Mouse (Mus musculus): ENCODE results near the gene Psap.

Psap gene

GRCm38 (mm10) chr10:60263351-60263750 lies 14.1 kb upstream of the Psap start:
- DNase-seq (ENCODE audit: extremely low spot score, low spot score): no peak

DNA sequence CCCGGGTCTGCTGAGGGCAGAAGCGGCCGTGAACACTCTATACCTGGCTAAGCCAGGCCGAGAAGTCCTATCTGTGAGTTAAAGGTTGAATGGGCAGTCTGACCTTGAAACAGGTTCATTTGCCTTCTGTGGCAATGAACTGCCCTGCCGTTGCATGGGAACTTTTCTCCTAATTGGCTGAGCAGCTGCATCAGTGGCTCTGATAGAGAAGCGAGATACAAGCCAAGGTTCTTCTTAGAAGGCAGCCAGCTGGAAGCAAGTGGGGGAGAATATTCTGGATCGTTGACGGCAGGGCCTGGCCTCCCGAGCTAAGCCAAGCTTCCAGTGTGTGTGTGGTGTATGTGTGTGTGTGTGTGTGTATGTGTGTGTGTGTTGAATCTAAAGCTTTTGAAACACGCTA lies 12.2 kb upstream of the Psap start:
- no peak for DNase-seq (ENCODE audit: extremely low spot score, low spot score)

- no peak for DNase-seq (ENCODE audit: extremely low spot score, low spot score)
Observed at GRCm38 (mm10) chr10:60266842-60267401, 10.5 kb upstream of the Psap start.

GRCm38 (mm10) chr10:60268738-60269137 lies 8.7 kb upstream of the Psap start:
- DNase-seq (ENCODE audit: extremely low spot score, low spot score): no peak

- no peak for DNase-seq (ENCODE audit: extremely low spot score, low spot score)
Observed at GRCm38 (mm10) chr10:60269141-60270064, 8.0 kb upstream of the Psap start.

GRCm38 (mm10) chr10:60271015-60271414 lies 6.4 kb upstream of the Psap start:
- no peak for DNase-seq (ENCODE audit: extremely low spot score, low spot score)

GRCm38 (mm10) chr10:60272241-60272640 lies 5.2 kb upstream of the Psap start:
- no peak for DNase-seq (ENCODE audit: extremely low spot score, low spot score)

- DNase-seq (ENCODE audit: extremely low spot score, low spot score): no peak
Observed at GRCm38 (mm10) chr10:60273382-60273781, 4.0 kb upstream of the Psap start.

GRCm38 (mm10) chr10:60278006-60278399 lies 576 bp downstream of the Psap start:
- DNase-seq (ENCODE audit: extremely low spot score, low spot score): no peak

DNA sequence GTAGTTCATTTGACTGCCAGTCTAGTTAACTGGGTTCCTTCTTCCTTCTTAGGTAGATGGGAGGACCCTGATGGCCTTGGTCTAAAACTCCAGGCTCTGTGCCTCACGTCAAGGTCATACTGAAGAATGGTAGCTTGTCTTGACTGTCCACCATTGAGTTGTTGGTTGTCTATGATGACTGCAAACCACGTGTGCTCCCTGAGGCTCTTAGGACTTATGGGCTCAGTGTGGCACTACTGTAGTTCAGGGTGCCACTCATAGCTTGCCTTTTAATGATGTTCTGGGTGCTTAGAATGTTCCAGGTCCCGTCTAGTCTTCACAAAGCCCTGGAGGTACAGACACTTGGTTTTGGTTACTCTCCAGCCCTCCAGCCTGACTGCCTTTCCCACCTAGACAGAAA lies 1.4 kb downstream of the Psap start:
- no peak for DNase-seq (ENCODE audit: extremely low spot score, low spot score)

DNA sequence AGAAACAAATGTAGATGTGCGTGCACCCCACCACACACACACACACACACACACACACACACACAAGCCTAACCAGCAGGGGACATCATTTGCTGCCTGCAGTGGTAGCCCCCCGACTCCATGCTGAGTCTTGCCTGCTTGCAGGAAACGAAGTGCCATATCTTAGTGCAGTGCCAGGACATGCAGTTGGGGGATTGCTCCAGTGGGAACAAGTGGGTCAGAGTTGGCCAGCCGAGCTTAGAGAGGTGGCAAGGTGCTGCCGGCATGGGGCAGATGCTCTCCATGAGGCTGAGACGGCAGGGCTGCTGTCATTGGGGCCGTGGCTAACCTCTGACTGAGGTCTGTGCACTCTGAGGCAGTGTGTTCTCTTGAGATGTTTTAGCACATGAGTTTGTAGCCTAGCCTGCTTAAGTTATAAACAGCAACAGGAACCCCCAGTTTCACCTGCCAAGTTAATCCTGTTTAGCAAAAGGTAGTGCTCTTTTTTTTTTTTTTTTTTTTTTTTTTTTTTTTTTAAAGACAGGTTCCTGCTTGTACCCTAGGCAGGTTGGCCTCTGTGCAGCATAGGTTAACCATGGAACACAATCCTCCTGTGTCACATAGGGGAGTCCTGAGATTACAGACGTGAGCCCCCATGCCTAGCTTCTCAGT lies 2.0 kb downstream of the Psap start:
- DNase-seq (ENCODE audit: extremely low spot score, low spot score): no peak

GRCm38 (mm10) chr10:60279941-60280301 lies 2.5 kb downstream of the Psap start:
- no peak for DNase-seq (ENCODE audit: extremely low spot score, low spot score)

- DNase-seq (ENCODE audit: extremely low spot score, low spot score): no peak
Observed at GRCm38 (mm10) chr10:60280353-60280752, 2.9 kb downstream of the Psap start.

DNA sequence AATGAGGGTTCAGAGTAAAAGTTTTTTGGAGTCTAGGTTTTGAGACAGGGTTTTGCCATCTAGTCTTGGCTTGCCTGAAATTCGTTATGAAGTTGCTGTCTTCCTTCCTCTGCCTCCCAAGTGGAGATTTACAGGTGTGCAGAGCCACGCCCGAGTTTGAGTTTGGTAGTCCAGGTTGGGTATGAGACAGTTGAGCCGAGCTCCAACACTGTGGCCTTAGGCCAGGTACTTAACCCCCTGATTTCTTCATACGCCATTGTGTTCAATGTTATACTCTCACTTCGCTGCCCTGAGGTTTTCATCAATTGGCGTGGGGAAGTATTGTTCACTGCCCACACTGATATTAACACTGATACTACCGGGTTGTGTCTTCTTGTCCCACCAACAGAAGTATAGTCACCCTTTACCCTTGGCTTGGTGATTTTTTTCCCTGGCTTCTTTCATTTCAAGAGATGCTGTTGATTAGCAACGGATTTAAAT lies 4.2 kb downstream of the Psap start:
- no peak for DNase-seq (ENCODE audit: extremely low spot score, low spot score)

DNA sequence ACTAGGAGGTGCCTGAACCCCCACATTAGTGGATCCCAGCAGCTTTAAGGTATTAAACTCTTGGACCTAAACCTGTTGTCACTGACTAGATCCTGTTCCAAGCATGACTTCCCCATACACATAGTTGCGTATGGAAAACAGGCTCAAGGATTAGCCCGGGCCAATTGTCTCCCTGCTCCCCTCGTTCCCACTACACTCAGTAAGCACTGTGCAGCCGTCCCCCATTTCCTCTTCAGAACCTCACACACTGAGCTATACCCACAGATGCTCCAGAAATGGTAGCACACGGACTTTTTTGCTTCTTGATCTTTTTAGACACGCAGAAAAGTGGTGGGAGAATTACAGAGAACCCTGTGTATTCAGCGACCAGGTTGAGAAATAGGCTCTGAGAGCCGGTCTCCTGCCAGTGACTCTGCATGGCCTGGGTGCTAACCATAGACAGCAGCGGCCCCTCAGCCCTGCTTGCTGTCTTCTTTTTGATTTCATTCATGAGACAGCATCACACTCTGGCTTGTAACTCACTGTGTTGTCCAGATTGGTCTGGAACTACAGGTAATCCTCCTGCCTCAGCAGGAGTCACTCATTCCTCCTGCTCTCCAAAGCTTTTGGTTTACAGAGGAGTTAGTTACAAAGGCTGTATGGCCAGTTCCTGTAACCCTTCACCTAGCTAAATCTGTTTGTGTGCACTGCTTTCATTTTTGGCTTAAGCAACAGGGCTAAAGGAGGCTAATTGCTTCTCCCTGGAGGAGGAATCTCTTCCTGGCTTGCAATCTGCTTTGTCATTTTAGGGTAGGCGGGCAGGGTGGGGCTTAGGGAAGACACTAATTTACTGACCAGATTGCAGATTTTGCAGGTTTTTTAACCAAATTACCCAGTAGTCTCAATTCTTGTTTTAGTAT lies 4.9 kb downstream of the Psap start:
- no peak for DNase-seq (ENCODE audit: extremely low spot score, low spot score)

DNA sequence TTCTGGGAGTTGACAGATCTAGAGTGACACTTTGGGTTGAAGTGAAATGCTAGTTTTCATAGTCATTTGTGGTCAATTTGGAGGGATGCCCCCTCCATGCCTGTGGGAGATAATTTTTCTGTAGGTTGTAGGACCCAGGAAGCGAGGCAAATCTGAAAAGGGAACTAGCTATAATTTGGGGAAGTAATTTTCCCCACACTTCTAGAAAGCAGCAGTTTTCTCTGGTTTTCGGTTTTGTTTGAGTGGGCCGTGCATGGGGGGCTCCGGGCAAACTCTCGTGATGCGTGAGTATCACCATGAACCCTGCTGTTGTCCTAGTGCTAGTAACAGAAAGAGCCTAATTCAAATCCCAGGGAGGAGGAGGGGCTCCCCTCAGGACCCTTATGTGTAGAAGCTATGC lies 6.8 kb downstream of the Psap start:
- DNase-seq (ENCODE audit: extremely low spot score, low spot score): no peak

GRCm38 (mm10) chr10:60284676-60285111 lies 7.3 kb downstream of the Psap start:
- no peak for DNase-seq (ENCODE audit: extremely low spot score, low spot score)

GRCm38 (mm10) chr10:60285183-60285582 lies 7.8 kb downstream of the Psap start:
- DNase-seq (ENCODE audit: extremely low spot score, low spot score): no peak

DNA sequence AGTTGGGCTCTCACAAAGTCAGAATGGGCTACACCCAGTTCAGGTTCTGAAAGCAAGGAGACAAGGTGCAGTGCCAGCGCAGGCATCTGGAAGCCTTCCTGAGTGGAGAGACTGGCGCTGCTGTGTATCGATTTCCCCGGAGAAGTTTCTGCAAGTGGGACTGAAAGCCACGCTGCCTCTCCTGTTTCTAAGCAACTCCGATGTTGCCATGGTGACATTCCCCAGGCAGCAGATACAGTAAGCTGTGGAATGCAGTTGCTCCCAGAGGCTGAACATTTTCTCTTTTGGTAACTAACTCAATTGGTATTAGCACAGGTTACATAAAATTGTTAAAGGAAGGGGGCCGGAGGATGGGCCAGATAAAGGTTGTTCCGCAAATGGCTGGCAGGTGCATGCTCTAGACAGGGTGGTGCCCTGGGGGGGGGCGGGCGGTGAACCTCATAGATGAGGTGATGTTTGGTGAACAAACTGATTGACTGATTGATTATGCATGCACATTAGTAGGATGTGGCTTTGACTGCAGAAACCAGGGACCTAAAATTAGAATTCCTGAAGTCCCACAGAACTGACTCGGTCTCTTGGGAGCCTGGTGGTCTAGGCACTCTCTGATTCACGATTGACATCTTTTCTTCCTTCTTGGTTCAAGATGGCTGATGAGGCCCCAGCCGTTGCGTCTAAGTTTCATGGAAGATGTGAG lies 8.4 kb downstream of the Psap start:
- peak; percentile 72 for DNase-seq (ENCODE audit: extremely low spot score, low spot score)

- no peak for DNase-seq (ENCODE audit: extremely low spot score, low spot score)
Observed at GRCm38 (mm10) chr10:60286546-60286945, 9.1 kb downstream of the Psap start.

- no peak for DNase-seq (ENCODE audit: extremely low spot score, low spot score)
Observed at GRCm38 (mm10) chr10:60287161-60287560, 9.7 kb downstream of the Psap start.

Measured in neural tube, embryonic 10.5 days (tissue).